Mouse (Mus musculus) bone marrow macrophage, adult 2 months (primary cell): ENCODE results near the gene Hoxd1.

Experiments used
- CTCF ChIP-seq: IDR thresholded peaks from 2 replicates; pipeline ENCODE4 v1.5.1; 2012; ENCODE audit warnings: low read depth, mild to moderate bottlenecking, low read length, moderate library complexity
- POLR2A ChIP-seq: IDR thresholded peaks from 2 replicates; pipeline ENCODE4 v1.6.1; 2012; ENCODE audit warnings: mild to moderate bottlenecking, low read depth, low read length, borderline replicate concordance

GRCm38 (mm10) chr2:74724244-74725015, 38.4 kb upstream of the Hoxd1 start:
- TF ChIP-seq POLR2A (no peak), CTCF (no peak)
